Mouse (Mus musculus): Measurements from ENCODE around the gene Hnrnpul1. TPM values are rescaled to one million over a fixed set of nuclear protein-coding genes. Genes with fewer than 3 reads are reported as not detected.

The Hnrnpul1 gene
- polyA plus RNA-seq, 1 experiment from 2014 or later: 31.4 TPM

DNA sequence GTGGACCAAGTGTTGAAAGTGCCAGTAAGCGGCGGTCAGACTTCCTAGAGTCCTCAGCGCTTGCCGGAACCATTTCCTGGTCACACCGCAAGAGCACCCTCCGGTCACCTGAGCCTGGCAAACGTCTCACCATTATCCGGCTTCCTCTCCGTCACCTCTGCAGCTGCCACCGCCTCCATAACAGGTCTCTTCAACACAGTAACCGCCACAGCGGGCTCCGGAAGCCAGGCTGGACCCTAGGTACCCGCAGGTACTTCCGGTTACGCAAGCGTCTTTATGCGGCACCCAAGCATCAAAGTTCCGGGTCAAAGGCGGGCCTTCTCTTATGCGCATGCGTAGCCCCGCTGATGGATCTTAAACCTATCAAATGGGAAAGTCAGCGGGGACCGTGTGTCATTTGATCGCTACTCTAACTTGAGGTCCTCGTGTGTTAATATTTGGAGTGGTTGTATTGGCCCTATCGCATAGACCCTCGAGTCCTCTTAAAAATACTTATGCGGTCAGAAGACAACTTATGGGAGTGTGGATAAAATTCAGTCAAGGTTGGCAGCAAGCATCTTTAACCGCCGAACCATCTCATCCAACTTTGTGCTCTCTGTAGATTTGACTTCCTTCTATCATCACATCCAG is 35.7 kb downstream of the Hnrnpul1 start, which contains the start of gene Ccdc97:
Gene Ccdc97 (minus strand): TSS at position 301 of the 630 bp plus-strand sequence.
- DNase-seq (peak; percentile 85), ATAC-seq (ENCODE audit: low read depth) (peak; percentile 80)
- no peaks in the 10 kb centered on the region for H3K27me3 ChIP-seq
- peaks cover 57% of the 10 kb centered on the region for H3K4me1 ChIP-seq (replicated peaks)
- H3K4me3 ChIP-seq (replicated peaks): peak within 1 kb of the TSS; percentile 70
- peak within 1 kb of the TSS; percentile 82 for H3K9ac ChIP-seq
- no peaks in the 10 kb centered on the region for H3K9me3 ChIP-seq (replicated peaks)
- peak within 1 kb of the TSS; percentile 76 for H3K4me2 ChIP-seq
- WGBS (ENCODE audit: insufficient replicate concordance): 2% methylated on average over 32 of the region's 32 CpGs
- peaks cover 70% of the 10 kb centered on the region for H3K36me3 ChIP-seq
- peak within 1 kb of the TSS; percentile 77 for H3K27ac ChIP-seq

DNA sequence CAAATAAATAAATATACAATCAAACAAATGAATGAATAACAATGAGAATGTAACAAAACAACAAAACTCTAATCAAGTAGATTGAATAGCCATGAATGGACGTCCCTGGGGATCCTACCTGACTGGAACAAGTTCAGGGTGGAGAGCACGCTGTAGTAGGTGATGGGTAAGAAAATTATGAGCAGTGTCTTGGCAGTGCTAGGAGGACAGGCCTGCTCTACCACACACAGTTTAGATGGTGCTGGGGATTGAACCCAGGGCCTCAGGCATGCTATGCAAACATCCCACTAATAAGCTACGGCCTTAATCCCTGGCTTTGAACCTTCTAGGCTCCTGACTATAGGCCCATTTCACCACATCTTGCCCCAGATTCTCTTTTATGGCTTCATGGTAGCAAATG is 37.1 kb downstream of the Hnrnpul1 start:
- Histone ChIP-seq H3K27me3 (no peaks in the 10 kb centered on the region), H3K36me3 (peaks cover 70% of the 10 kb centered on the region), H3K27ac (no peak overlapping the region), H3K4me3 (replicated peaks) (peak overlapping the region; percentile 70), H3K4me1 (replicated peaks) (peaks cover 50% of the 10 kb centered on the region), H3K9me3 (replicated peaks) (no peaks in the 10 kb centered on the region), H3K9ac (peak overlapping the region; percentile 82), H3K4me2 (peak overlapping the region; percentile 76)
- 81% methylated on average over 3 of the region's 3 CpGs for WGBS (ENCODE audit: insufficient replicate concordance)
- ATAC-seq (ENCODE audit: low read depth) (no peak), DNase-seq (no peak)

GRCm38 (mm10) chr7:25715731-25716271 is 38.8 kb downstream of the Hnrnpul1 start:
- H3K27ac ChIP-seq: no peak overlapping the region
- 90% methylated on average over 22 of the region's 22 CpGs for WGBS (ENCODE audit: insufficient replicate concordance)
- H3K9me3 ChIP-seq (replicated peaks): no peaks in the 10 kb centered on the region
- no peak overlapping the region for H3K9ac ChIP-seq
- no peak overlapping the region for H3K4me3 ChIP-seq (replicated peaks)
- H3K4me1 ChIP-seq (replicated peaks): peaks cover 55% of the 10 kb centered on the region
- H3K36me3 ChIP-seq: peaks cover 64% of the 10 kb centered on the region
- DNase-seq: no peak
- H3K27me3 ChIP-seq: no peaks in the 10 kb centered on the region
- no peak for ATAC-seq (ENCODE audit: low read depth)
- H3K4me2 ChIP-seq: no peak overlapping the region

GRCm38 (mm10) chr7:25714581-25714980 is 40.0 kb downstream of the Hnrnpul1 start:
- Histone ChIP-seq H3K9me3 (replicated peaks) (no peaks in the 10 kb centered on the region), H3K4me1 (replicated peaks) (peaks cover 55% of the 10 kb centered on the region), H3K4me2 (no peak overlapping the region), H3K9ac (no peak overlapping the region), H3K4me3 (replicated peaks) (no peak overlapping the region), H3K36me3 (peaks cover 52% of the 10 kb centered on the region), H3K27ac (no peak overlapping the region), H3K27me3 (no peaks in the 10 kb centered on the region)
- WGBS (ENCODE audit: insufficient replicate concordance): 86% methylated on average over 8 of the region's 8 CpGs
- DNase-seq: no peak
- no peak for ATAC-seq (ENCODE audit: low read depth)

- Histone ChIP-seq H3K27me3 (no peaks in the 10 kb centered on the region), H3K9ac (no peak overlapping the region), H3K4me1 (replicated peaks) (peaks cover 55% of the 10 kb centered on the region), H3K27ac (no peak overlapping the region), H3K4me2 (no peak overlapping the region), H3K9me3 (replicated peaks) (no peaks in the 10 kb centered on the region), H3K4me3 (replicated peaks) (no peak overlapping the region), H3K36me3 (peaks cover 56% of the 10 kb centered on the region)
- ATAC-seq (ENCODE audit: low read depth): no peak
- no peak for DNase-seq
- WGBS (ENCODE audit: insufficient replicate concordance): 78% methylated on average over 9 of the region's 9 CpGs
Observed at GRCm38 (mm10) chr7:25712801-25713200, 41.8 kb downstream of the Hnrnpul1 start.

DNA sequence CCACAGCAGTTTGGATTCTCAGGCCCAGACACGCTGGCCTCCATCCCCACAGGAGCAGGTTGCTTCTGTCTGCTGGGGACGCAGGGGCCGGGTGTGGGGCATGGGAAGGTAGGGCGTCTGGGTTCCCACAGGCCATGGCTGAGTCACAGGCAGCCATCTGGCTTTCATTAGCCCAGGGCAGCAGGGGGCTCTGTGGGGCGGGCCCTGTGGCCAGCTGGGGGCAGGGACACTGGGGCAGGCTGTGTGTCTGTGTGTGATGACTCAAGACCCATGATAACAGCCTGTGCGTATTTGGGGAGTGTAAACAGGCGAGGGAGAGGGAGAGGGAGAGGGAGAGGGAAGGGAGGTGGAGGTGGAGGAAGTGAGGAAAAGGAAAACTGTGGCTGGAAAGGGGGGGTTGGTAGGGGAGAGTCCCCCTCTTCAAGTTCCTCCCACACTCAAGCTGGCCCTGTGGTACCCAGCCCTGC is 42.8 kb downstream of the Hnrnpul1 start:
- Histone ChIP-seq H3K9me3 (replicated peaks) (no peaks in the 10 kb centered on the region), H3K27me3 (no peaks in the 10 kb centered on the region), H3K4me2 (no peak overlapping the region), H3K36me3 (peaks cover 63% of the 10 kb centered on the region), H3K4me1 (replicated peaks) (peaks cover 55% of the 10 kb centered on the region), H3K9ac (0 out of 2 replicates have a peak overlapping the region, but pooled peaks have one; percentile 13), H3K27ac (peak overlapping the region; percentile 68), H3K4me3 (replicated peaks) (no peak overlapping the region)
- DNase-seq (no peak), ATAC-seq (ENCODE audit: low read depth) (peak; percentile 35)
- 28% methylated on average over 7 of the region's 7 CpGs for WGBS (ENCODE audit: insufficient replicate concordance)

GRCm38 (mm10) chr7:25711165-25711564 is 43.4 kb downstream of the Hnrnpul1 start:
- H3K4me1 ChIP-seq (replicated peaks): peaks cover 59% of the 10 kb centered on the region
- H3K4me3 ChIP-seq (replicated peaks): no peak overlapping the region
- H3K9ac ChIP-seq: no peak overlapping the region
- H3K4me2 ChIP-seq: no peak overlapping the region
- DNase-seq: no peak
- WGBS (ENCODE audit: insufficient replicate concordance): 61% methylated on average over 5 of the region's 5 CpGs
- H3K27me3 ChIP-seq: no peaks in the 10 kb centered on the region
- H3K9me3 ChIP-seq (replicated peaks): no peaks in the 10 kb centered on the region
- ATAC-seq (ENCODE audit: low read depth): no peak
- peak overlapping the region; percentile 68 for H3K27ac ChIP-seq
- peaks cover 62% of the 10 kb centered on the region for H3K36me3 ChIP-seq

- Histone ChIP-seq H3K4me3 (replicated peaks) (no peak overlapping the region), H3K4me1 (replicated peaks) (peaks cover 63% of the 10 kb centered on the region)
Observed at GRCm38 (mm10) chr7:25710519-25711130, 43.9 kb downstream of the Hnrnpul1 start.

DNA sequence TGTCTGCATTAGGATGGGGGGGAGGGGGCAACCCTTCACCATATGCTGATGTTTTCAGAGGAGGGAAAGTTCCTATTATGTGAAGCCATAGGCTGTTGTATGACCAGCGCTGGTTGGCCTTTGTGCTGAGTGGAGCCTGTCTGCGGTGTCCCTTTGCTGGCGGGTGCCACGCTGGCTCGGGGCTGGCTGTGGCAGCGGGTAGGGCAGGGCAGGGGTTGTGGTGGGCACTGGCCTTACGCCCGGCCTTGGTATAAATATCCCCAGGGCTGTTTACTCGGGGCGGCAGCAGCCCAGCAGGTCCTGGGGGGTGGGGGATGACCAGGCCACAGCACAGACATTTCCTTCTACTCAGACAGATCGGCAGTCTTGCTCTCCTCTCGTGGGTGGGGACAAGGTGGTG is 44.6 kb downstream of the Hnrnpul1 start:
- Histone ChIP-seq H3K9me3 (replicated peaks) (no peaks in the 10 kb centered on the region), H3K36me3 (peaks cover 58% of the 10 kb centered on the region), H3K4me1 (replicated peaks) (peaks cover 70% of the 10 kb centered on the region), H3K9ac (no peak overlapping the region), H3K27me3 (no peaks in the 10 kb centered on the region), H3K4me3 (replicated peaks) (no peak overlapping the region), H3K4me2 (peak overlapping the region; percentile 6; the same call in 1 of the 2 replicates), H3K27ac (peak overlapping the region; percentile 34)
- ATAC-seq (ENCODE audit: low read depth) (no peak), DNase-seq (no peak)
- WGBS (ENCODE audit: insufficient replicate concordance): 47% methylated on average over 12 of the region's 12 CpGs

More at GRCm38 (mm10) chr7:25710519-25711130, 43.9 kb downstream of the Hnrnpul1 start:
- WGBS (ENCODE audit: insufficient replicate concordance): 34% methylated on average over 5 of the region's 7 CpGs
- H3K27ac ChIP-seq: peak overlapping the region; percentile 68
- H3K9me3 ChIP-seq (replicated peaks): no peaks in the 10 kb centered on the region
- DNase-seq (no peak), ATAC-seq (ENCODE audit: low read depth) (0 out of 2 replicates have a peak, but pooled peaks have one; percentile 5)
- H3K4me2 ChIP-seq: no peak overlapping the region
- H3K27me3 ChIP-seq: no peaks in the 10 kb centered on the region
- 0 out of 2 replicates have a peak overlapping the region, but pooled peaks have one; percentile 16 for H3K9ac ChIP-seq
- H3K36me3 ChIP-seq: peaks cover 60% of the 10 kb centered on the region

DNA sequence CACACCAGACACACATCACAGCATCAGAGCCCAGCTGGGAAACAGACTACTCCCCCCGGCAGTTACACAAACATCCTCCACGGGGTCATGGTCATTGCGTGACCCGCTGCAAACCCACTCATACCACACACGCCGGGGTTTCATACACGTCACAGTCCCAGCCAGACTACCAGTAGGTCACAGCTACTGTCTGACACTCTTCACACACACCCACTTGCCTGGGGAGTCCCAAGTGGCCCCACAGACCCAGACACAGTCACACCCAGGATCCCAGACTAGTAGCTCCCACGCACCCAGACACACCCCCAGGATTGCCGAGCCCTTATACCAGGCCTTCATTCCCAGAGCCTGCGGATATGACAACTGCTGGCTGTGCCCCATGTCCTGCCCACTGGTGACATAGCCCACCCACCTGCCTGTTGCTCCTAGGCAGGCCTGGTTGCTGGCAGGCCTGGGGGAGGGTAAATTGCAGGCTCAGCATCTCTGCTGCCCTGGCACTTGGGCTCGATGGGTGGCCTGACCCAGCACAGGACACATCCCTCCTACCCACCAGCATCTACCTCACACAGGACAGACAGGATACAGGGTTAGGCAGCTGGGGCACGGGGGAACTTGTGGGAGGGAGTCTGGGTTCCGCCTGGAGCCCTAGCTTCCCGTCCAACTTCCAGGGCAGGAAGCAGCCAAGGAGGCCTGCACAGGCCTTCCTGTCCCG is 46.8 kb downstream of the Hnrnpul1 start:
- ATAC-seq (ENCODE audit: low read depth) (no peak), DNase-seq (no peak)
- Histone ChIP-seq H3K4me3 (replicated peaks) (no peak overlapping the region), H3K27me3 (no peaks in the 10 kb centered on the region), H3K4me2 (no peak overlapping the region), H3K9me3 (replicated peaks) (no peaks in the 10 kb centered on the region), H3K27ac (peak overlapping the region; percentile 52), H3K4me1 (replicated peaks) (peaks cover 87% of the 10 kb centered on the region), H3K9ac (no peak overlapping the region), H3K36me3 (peaks cover 47% of the 10 kb centered on the region)
- 58% methylated on average over 15 of the region's 15 CpGs for WGBS (ENCODE audit: insufficient replicate concordance)

GRCm38 (mm10) chr7:25706578-25707170 is 47.9 kb downstream of the Hnrnpul1 start:
- ATAC-seq (ENCODE audit: low read depth) (no peak), DNase-seq (no peak)
- H3K27ac ChIP-seq: peak overlapping the region; percentile 52
- H3K4me1 ChIP-seq (replicated peaks): peaks cover 76% of the 10 kb centered on the region
- H3K36me3 ChIP-seq: peaks cover 50% of the 10 kb centered on the region
- WGBS (ENCODE audit: insufficient replicate concordance): 43% methylated on average over 7 of the region's 7 CpGs
- H3K4me2 ChIP-seq: no peak overlapping the region
- no peak overlapping the region for H3K4me3 ChIP-seq (replicated peaks)
- H3K9ac ChIP-seq: no peak overlapping the region
- no peaks in the 10 kb centered on the region for H3K27me3 ChIP-seq
- peaks cover 8% of the 10 kb centered on the region; the same call in 1 of the 2 replicates for H3K9me3 ChIP-seq (replicated peaks)

Measured in liver, embryonic 13.5 days (tissue).